Mouse (Mus musculus): ENCODE data around the gene Tmem147.

DNA sequence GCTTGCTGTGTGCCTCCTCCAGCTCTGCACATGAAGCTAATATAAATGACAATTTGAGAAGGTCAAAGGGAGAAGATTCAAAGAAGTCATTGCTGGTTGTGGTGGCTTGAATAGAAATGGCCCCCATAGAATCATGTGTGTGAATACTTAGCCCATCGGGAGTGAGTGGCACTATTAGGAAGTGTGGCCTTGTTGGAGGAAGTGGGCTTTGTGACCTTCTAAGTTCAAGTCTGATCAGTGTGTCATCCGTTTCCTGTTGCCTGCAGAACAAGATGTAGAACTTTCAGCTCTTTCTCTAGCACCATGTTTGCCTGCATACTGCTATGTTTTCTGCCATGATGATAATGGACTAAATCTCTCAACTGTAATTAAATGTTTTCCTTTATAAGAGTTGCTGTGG lies 45.9 kb downstream of the Tmem147 start:
- TF ChIP-seq CTCF (IDR thresholded peaks at IDR 0.05; ENCODE audit: low read depth, low read length) (no peak), GATA1 (IDR thresholded peaks at IDR 0.05; ENCODE audit: borderline replicate concordance, low read length) (no peak), POLR2AphosphoS5 (IDR thresholded peaks at IDR 0.05; ENCODE audit: insufficient replicate concordance, low read depth, low read length) (no peak), TAL1 (conservative IDR thresholded peaks at IDR 0.05; ENCODE audit: low read depth, low read length) (no peak)

Measured in G1E (cell line).